Mouse (Mus musculus) megakaryocyte, embryonic 14.5 days (primary cell): ENCODE data around the gene Calm1.

Experiments used
- FLI1 ChIP-seq: IDR thresholded peaks from 2 replicates; pipeline ENCODE4 v1.6.1; 2012; ENCODE audit warnings: low read length, inconsistent platforms, mixed read lengths
- GATA1 ChIP-seq: IDR thresholded peaks from 3 replicates; pipeline ENCODE4 v1.6.1; 2012; ENCODE audit warnings: mixed read lengths, low read length, inconsistent platforms, borderline replicate concordance

DNA sequence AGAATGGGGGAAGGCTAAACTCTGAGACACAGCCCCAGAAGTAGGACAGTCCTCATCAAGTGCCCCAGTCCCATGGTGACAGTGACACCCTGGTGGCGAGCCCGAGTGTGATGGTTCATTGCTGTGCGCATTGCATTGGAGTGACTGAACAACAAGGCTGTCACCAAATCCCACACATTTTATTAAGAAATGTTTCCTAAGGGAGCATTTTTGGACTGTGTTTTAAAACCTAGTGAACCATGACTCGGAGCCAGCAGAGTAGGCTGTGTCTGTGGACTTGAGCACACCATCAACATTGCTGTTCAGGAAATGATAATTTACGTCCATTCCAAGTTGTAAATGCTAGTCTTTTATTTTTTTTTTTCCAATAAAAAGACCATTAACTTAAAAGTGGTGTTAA lies 7.7 kb downstream of the Calm1 start:
- TF ChIP-seq GATA1 (no peak), FLI1 (no peak)
